Mouse (Mus musculus): ENCODE results near the gene Gpi1. TPM values are rescaled to one million over a fixed set of nuclear protein-coding genes. Genes with fewer than 3 reads are reported as not detected.

Gpi1 gene
- total RNA-seq (2021) = 100 to 1,000 TPM; 773 TPM
- long read RNA-seq, experiment 1, transcript Gpi1-203 (9 exons, 3,195 nt) = minor isoform, 27 of 475 reads
- long read RNA-seq, experiment 1, transcript Gpi1-201 (18 exons, 2,884 nt) = major isoform, 377 of 475 reads
- long read RNA-seq, experiment 1, partial matches to known transcripts = 50 of 475 reads
- long read RNA-seq, experiment 1, other reads (novel, unspliced or antisense) = 20 of 475 reads
- long read RNA-seq, experiment 2, transcript Gpi1-203 (9 exons, 3,195 nt) = minor isoform, 15 of 606 reads
- long read RNA-seq, experiment 2, transcript Gpi1-201 (18 exons, 2,884 nt) = major isoform, 504 of 606 reads
- long read RNA-seq, experiment 2, partial matches to known transcripts = 40 of 606 reads
- long read RNA-seq, experiment 2, other reads (novel, unspliced or antisense) = 47 of 606 reads

GRCm38 (mm10) chr7:34230116-34230515 is at the start of gene Gpi1:
Gene Gpi1, minus strand, starts transcription at chr7:34230336.
- H3K4me3 ChIP-seq = peak within 1 kb of the TSS; percentile 83
- peak; percentile 62 for TF ChIP-seq CTCF (conservative IDR thresholded peaks at IDR 0.05)
- DNase-seq (ENCODE audit: low spot score in 2 of 2) = peak; percentile 67 to 74

DNA sequence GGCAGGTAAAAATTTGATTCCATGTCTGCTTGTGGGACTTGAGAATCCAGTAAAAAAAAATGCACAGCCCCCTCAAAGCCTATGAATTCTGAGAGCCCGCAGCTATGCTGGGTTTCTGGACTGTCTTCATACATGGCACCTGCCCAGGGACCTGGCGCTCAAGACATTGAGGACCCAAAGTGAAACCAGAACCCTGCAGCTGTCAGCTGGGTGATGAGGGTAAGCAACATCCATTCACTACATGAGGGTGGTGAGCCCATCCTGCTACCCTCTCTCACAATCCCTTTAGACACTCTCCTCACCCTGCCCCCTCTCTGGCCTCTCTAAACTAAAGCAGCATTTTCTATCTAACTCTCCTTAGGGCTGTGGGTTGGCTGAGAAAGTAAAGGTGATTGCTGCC is 47.5 kb upstream of the Gpi1 start:
- Histone ChIP-seq H3K27ac (no peak overlapping the region), H3K4me3 (no peak overlapping the region)
- DNase-seq (ENCODE audit: low spot score in 2 of 2) = no peak
- no peak for TF ChIP-seq CTCF (conservative IDR thresholded peaks at IDR 0.05)

More at GRCm38 (mm10) chr7:34230116-34230515, at the start of gene Gpi1:
- peak within 1 kb of the TSS; percentile 94 for H3K27ac ChIP-seq

DNA sequence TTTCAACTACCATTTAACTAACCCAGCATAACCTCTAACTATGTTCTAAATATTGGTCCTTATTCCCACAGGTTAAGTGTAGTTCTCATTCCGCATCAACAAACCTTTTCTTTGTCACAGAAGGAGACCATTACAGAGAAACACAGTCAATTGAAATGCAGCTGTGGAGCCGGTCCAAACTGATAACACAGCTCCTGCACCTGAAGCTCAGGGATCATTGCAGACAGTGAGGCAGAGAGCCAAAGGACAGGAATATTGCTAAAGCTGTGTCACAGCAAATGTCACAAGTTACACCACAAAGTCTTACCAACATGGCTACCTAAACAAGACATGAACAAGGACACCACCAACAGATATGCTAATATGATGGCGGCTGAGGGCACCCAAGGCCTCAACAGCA is 45.9 kb upstream of the Gpi1 start:
- Histone ChIP-seq H3K4me3 (no peak overlapping the region), H3K27ac (no peak overlapping the region)
- no peak for TF ChIP-seq CTCF (conservative IDR thresholded peaks at IDR 0.05)
- no peak for DNase-seq (ENCODE audit: low spot score in 2 of 2)

DNA sequence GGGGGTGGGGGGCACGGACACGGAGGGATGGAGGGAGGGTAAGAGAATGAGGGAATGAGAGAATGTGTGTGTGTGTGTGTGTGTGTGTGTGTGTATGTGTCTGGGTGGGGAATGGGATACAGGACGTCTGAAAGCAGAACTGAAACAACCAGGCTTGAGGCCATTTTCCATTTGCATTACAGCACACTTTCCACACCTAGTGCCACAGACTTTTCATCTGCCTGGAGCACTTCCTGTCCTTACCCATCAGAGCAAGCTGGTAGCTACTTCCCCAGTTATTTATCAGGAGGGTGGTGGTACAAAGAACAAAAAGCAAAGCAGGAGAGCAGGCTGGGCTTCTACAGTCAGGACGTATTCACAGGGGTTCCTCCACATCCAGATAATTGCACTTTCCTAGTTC is 42.3 kb upstream of the Gpi1 start:
- DNase-seq (ENCODE audit: low spot score in 2 of 2) = no peak
- Histone ChIP-seq H3K4me3 (no peak overlapping the region), H3K27ac (no peak overlapping the region)
- TF ChIP-seq CTCF (conservative IDR thresholded peaks at IDR 0.05) = no peak

DNA sequence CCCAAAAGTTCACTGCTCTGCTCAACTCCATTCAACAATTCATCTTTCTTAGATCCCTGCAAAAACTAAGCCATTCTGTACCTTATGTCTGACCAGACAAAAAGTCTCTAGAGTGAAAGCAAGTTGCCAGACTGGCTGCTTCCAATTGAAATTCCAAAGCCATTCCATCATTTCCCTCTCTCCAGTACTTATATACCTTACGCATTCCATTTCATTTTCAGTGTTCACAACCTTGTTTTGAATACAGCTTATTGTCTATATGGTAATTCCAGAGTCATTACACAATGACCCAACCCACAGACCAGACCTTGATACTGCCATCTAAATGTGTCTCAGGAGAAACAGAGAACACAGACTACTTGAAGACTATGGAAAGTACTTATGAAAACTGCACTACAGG is 38.3 kb upstream of the Gpi1 start:
- peak overlapping the region; percentile 56; the same call in 1 of the 2 replicates for H3K27ac ChIP-seq
- no peak for TF ChIP-seq CTCF (conservative IDR thresholded peaks at IDR 0.05)
- H3K4me3 ChIP-seq = no peak overlapping the region
- DNase-seq (ENCODE audit: low spot score in 2 of 2) = no peak

DNA sequence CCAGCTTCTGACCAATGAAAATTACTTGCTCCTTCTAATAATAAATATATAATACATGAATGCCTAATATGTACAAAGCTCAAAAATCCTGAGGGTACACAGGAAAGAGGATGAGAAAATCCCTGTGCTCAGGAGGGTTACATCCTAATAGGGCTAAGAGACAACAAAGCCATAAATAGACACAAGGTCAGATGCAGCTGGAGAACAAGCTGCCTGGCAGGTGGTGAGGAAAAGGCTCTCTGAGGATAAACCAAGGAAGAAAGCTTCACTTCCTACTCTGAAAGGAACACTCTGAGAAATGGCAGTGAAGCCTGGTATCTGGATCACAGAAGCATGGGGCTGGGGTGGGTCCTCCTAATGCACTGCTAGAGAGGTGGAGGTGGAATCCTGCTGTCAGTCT is 36.3 kb upstream of the Gpi1 start:
- DNase-seq (ENCODE audit: low spot score in 2 of 2) = no peak
- Histone ChIP-seq H3K4me3 (no peak overlapping the region), H3K27ac (peak overlapping the region; percentile 56)
- no peak for TF ChIP-seq CTCF (conservative IDR thresholded peaks at IDR 0.05)

GRCm38 (mm10) chr7:34265876-34266346 is 35.8 kb upstream of the Gpi1 start:
- TF ChIP-seq CTCF (conservative IDR thresholded peaks at IDR 0.05) = peak; percentile 86
- Histone ChIP-seq H3K27ac (peak overlapping the region; percentile 56), H3K4me3 (no peak overlapping the region)
- DNase-seq (ENCODE audit: low spot score in 2 of 2) = peak; percentile 75 to 78

DNA sequence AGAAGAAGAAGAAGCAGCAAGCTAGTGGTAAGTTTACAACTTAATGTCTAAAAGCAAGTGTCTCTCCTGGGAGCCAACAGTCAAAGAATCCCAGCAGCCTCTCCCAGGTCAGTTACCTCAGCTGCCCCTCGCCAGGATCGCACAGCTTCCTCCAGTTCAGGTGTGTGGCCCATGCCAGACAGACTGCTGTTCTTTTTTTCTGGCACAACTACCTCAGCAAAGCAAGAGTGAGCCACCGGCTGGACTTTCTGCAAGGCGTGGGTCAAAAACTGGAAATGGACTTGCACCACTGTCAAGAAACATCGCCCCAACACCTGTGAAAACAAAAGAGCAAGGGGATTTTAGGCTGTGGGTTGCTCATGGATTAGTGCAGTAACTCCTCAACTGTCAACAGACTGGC is 33.3 kb upstream of the Gpi1 start:
- TF ChIP-seq CTCF (conservative IDR thresholded peaks at IDR 0.05) = no peak
- no peak for DNase-seq (ENCODE audit: low spot score in 2 of 2)
- Histone ChIP-seq H3K27ac (no peak overlapping the region), H3K4me3 (no peak overlapping the region)

DNA sequence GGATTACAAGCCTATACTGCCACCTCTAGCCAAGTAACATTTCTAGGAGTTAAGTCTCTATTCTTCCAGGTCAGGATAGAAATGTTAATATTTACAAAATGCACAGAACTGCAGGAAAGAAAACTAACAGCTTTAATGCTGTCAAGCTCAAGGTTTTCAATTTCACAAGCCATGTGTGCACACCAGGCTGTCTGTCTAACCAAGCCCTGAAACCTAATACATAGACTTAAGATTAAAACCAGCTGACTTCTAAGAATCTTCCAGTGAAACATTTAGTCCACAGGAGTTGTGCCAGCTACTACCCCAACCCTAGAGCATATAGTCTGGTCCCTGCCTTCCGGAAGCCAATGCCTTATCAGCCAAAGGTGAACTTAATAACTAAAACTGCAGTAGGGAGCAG is 28.3 kb upstream of the Gpi1 start:
- DNase-seq (ENCODE audit: low spot score in 2 of 2) = no peak
- no peak overlapping the region; the same call in none of the 2 replicates for H3K27ac ChIP-seq
- H3K4me3 ChIP-seq = no peak overlapping the region
- TF ChIP-seq CTCF (conservative IDR thresholded peaks at IDR 0.05) = no peak

DNA sequence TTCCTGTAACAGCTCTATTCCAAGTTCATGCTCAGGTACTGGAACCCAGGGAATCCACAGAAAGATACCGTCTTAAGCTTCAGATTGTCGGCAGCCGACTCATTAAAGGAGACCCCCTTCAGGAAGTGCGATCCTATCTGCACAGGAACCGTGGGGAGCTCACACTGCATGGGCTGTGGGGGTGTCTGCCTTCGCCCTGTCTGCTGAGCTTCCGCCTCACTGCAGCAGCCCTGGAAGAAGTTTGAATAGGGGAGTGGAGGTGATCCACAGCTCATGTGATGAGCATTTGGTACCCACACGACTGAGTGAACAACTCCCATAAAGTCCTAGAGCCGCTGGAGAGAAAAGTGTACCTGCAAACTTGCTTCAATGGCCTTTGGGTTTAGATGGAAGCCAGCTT is 27.1 kb upstream of the Gpi1 start:
- TF ChIP-seq CTCF (conservative IDR thresholded peaks at IDR 0.05) = no peak
- Histone ChIP-seq H3K4me3 (no peak overlapping the region), H3K27ac (peak overlapping the region; percentile 19; the same call in 1 of the 2 replicates)
- DNase-seq (ENCODE audit: low spot score in 2 of 2) = no peak

- H3K27ac ChIP-seq = peak overlapping the region; percentile 69
- H3K4me3 ChIP-seq = no peak overlapping the region
- DNase-seq (ENCODE audit: low spot score in 2 of 2) = no peak
- TF ChIP-seq CTCF (conservative IDR thresholded peaks at IDR 0.05) = no peak
These were observed 25.8 kb upstream of the Gpi1 start for GRCm38 (mm10) chr7:34255916-34256315.

GRCm38 (mm10) chr7:34255137-34255536 is 25.0 kb upstream of the Gpi1 start:
- Histone ChIP-seq H3K4me3 (no peak overlapping the region), H3K27ac (peak overlapping the region; percentile 69)
- no peak for DNase-seq (ENCODE audit: low spot score in 2 of 2)
- no peak for TF ChIP-seq CTCF (conservative IDR thresholded peaks at IDR 0.05)

GRCm38 (mm10) chr7:34252030-34252429 is 21.9 kb upstream of the Gpi1 start:
- peak overlapping the region; percentile 69 for H3K27ac ChIP-seq
- TF ChIP-seq CTCF (conservative IDR thresholded peaks at IDR 0.05) = peak; percentile 84
- DNase-seq (ENCODE audit: low spot score in 2 of 2) = no peak
- no peak overlapping the region for H3K4me3 ChIP-seq

GRCm38 (mm10) chr7:34250738-34251137 is 20.6 kb upstream of the Gpi1 start, which contains the start of gene Gm6096:
Gene Gm6096, plus strand, starts transcription at chr7:34251038.
- no peak for TF ChIP-seq CTCF (conservative IDR thresholded peaks at IDR 0.05)
- peak within 1 kb of the TSS; percentile 69; the same call in 1 of the 2 replicates for H3K27ac ChIP-seq

More at GRCm38 (mm10) chr7:34250738-34251137, 20.6 kb upstream of the Gpi1 start, which contains the start of gene Gm6096:
- no peak within 1 kb of the TSS for H3K4me3 ChIP-seq
- DNase-seq (ENCODE audit: low spot score in 2 of 2) = no peak
